Mouse (Mus musculus) limb, embryonic 12.5 days (tissue): ENCODE data around the gene Cops3. TPM values are rescaled to one million over a fixed set of nuclear protein-coding genes. Genes with fewer than 3 reads are reported as not detected.

ENCODE experiments used
- ATAC-seq: fragments of 200-750 bp; cut with Nextera tagmentation; 2 replicates; pipeline ENCODE4 v1.8.0; 2017; ENCODE audit warnings: low read depth, moderate TSS enrichment; ENCODE audit not compliant: insufficient number of reproducible peaks, insufficient read depth, low FRiP score, low TSS enrichment
- H3K27ac ChIP-seq: fragments of 300-500 bp; sonication (generic); 2 replicates; pipeline ENCODE4 v1.5.1; 2016; ENCODE audit warnings: mild to moderate bottlenecking, moderate library complexity
- H3K27me3 ChIP-seq: fragments of 300-500 bp; sonication (generic); 2 replicates; pipeline ENCODE4 v1.6.1; 2016; ENCODE audit warnings: mild to moderate bottlenecking, moderate library complexity
- H3K36me3 ChIP-seq: fragments of 300-500 bp; sonication (generic); 2 replicates; pipeline ENCODE4 v1.6.1; 2016; ENCODE audit warnings: mild to moderate bottlenecking, moderate library complexity
- H3K4me1 ChIP-seq: fragments of 300-500 bp; sonication (generic); replicated peaks from 2 replicates; pipeline ENCODE4 v1.6.1; 2016
- H3K4me2 ChIP-seq: fragments of 300-500 bp; sonication (generic); 2 replicates; pipeline ENCODE4 v1.6.1; 2016; ENCODE audit warnings: mild to moderate bottlenecking, moderate library complexity
- H3K4me3 ChIP-seq: fragments of 300-500 bp; sonication (generic); replicated peaks from 2 replicates; pipeline ENCODE4 v1.5.1; 2016; ENCODE audit warnings: mild to moderate bottlenecking
- H3K9ac ChIP-seq: fragments of 300-500 bp; sonication (generic); replicated peaks from 2 replicates; pipeline ENCODE4 v1.6.1; 2016; ENCODE audit warnings: mild to moderate bottlenecking, moderate library complexity
- H3K9me3 ChIP-seq: fragments of 300-500 bp; sonication (generic); 2 replicates; pipeline ENCODE4 v1.6.1; 2016; ENCODE audit warnings: mild to moderate bottlenecking, moderate library complexity
- WGBS: fragments of 180-500 bp; shearing (Covaris S2); methylation state at CpG from one replicate; pipeline ENCODE4 v1.1.7; 2016; 5-methylcytosine and 5-hydroxymethylcytosine counted together
- polyA plus RNA-seq: library from polyadenylated mRNA; unstranded; fragments of >200 nt; fragmentation: Nextera tagmentation; extraction: Ambion mirVana; gene quantifications from 2 replicates; pipeline ENCODE4 v1.2.1, GENCODE M21; 2016

The Cops3 gene
- polyA plus RNA-seq, 1 experiment from 2014 or later: 224 TPM

DNA sequence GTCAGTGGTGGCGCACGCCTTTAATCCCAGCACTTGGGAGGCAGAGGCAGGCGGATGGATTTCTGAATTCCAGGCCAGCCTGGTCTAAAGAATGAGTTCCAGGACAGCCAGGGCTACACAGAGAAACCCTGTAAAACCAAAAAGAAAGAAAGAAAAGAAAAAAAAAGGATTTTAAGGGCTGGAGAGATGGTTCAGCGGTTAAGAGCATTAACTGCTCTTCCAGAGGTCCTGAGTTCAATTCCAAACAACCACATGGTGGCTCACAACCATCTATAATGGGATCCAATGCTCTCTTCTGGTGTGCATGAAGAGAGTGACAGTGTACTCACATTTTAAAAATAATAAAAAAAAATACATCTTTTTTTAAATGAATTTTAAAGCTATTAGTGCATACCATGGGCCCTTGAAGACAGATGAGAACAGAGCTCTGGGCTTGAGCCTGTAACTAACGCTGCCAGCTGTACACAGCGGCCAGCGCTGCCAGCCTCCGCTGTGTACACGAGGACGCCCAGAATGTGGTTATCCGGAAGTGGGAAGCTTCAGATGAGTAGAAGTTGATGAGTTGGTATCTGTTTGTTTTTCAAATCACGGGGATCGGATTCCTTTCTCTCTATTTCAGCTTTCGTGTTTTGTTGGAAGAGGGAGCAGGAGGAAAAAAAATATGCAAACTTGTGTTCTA, 29.0 kb downstream of the Cops3 start:
- Histone ChIP-seq H3K4me2 (peak overlapping the region; percentile 90), H3K36me3 (peaks cover 24% of the 10 kb centered on the region), H3K4me3 (peak overlapping the region; percentile 78), H3K9me3 (no peaks in the 10 kb centered on the region), H3K9ac (0 out of 2 replicates have a peak overlapping the region, but pooled peaks have one; percentile 94), H3K4me1 (peaks cover 11% of the 10 kb centered on the region), H3K27me3 (no peaks in the 10 kb centered on the region), H3K27ac (peak overlapping the region; percentile 98)
- 68% methylated on average over 14 of the region's 14 CpGs for WGBS
- ATAC-seq: no peak; the same call in 1 of the 2 replicates

DNA sequence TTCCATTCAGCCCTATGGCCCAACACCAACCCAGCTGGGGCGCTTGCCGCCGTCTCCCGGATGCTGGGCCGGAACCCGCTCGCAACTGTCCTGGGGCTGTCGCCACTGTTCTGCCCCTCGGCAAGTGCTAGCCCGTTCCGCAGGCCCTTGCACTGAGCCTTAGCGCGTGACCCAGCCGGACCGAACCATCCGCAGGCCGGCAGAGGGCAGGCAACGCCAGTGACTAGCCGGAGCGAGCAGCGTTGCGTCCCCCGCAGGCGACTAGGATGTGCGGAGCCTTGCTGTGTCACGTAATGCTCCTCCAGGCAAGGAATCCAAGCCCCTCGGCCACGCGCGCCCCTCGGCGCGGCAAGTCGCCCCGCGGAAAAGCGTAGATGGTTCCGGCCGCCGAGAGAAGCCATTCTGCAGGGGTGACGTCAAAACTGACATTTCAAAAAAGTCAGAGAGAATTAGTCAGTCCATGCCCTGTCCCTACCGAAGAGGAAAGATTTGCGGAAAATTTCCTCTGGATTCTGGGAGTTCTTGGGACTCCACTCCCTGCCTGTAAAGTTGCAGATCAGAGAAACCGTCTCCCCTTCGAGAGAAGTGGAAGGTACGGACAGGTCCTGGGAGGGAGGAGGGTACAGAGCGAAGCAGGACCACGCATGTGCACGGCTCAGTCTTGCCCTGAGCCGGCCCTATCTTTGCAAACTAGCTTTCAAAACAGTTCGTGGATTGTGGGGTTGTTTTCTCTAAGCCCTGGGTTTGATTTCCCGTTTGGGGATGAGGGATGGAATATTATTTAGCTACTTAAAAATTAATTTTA, 29.8 kb downstream of the Cops3 start, which contains the start of gene Flcn:
Gene Flcn (minus strand): TSS at position 347 of the 805 bp plus-strand sequence.
- peak within 1 kb of the TSS; percentile 78 for H3K4me3 ChIP-seq
- WGBS: under 1% methylated on average over 52 of the region's 52 CpGs
- H3K4me1 ChIP-seq: peaks cover 11% of the 10 kb centered on the region
- peak within 1 kb of the TSS; percentile 90 for H3K4me2 ChIP-seq
- peaks cover 30% of the 10 kb centered on the region for H3K36me3 ChIP-seq
- H3K27me3 ChIP-seq: no peaks in the 10 kb centered on the region
- H3K9ac ChIP-seq: peak within 1 kb of the TSS; percentile 94
- peak; percentile 92 for ATAC-seq
- peak within 1 kb of the TSS; percentile 98 for H3K27ac ChIP-seq
- H3K9me3 ChIP-seq: no peaks in the 10 kb centered on the region

DNA sequence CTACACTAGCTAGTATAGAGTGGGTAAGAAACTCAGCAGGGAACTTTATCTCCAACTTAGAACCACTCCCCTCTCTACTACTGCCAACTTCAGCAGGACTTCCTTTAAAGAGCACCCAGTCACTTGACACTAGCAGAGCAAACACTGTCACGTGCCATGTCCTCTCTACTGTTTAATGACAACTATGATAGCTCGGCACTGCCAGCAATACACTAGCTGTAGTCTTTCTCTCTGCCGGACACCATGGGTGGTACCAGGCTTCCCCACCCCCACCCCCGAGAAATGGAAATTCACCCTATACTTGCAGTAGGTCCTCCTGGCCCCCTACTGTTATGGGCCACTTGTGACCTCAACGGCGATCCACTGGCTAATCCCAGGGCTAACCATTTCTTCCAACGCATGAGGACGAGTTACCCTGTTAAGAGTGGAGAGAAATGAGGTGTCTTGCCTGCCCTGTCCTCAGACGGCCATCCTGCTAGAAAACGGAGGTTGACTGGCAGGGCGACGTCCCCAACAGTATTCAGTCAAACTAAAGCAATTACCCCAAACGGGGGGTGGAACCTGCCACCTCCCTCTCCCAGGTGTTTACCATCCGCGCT, 30.5 kb downstream of the Cops3 start:
- H3K4me2 ChIP-seq: peak overlapping the region; percentile 90
- WGBS: under 1% methylated on average over 15 of the region's 15 CpGs
- ATAC-seq: 0 out of 2 replicates have a peak, but pooled peaks have one; percentile 12

DNA sequence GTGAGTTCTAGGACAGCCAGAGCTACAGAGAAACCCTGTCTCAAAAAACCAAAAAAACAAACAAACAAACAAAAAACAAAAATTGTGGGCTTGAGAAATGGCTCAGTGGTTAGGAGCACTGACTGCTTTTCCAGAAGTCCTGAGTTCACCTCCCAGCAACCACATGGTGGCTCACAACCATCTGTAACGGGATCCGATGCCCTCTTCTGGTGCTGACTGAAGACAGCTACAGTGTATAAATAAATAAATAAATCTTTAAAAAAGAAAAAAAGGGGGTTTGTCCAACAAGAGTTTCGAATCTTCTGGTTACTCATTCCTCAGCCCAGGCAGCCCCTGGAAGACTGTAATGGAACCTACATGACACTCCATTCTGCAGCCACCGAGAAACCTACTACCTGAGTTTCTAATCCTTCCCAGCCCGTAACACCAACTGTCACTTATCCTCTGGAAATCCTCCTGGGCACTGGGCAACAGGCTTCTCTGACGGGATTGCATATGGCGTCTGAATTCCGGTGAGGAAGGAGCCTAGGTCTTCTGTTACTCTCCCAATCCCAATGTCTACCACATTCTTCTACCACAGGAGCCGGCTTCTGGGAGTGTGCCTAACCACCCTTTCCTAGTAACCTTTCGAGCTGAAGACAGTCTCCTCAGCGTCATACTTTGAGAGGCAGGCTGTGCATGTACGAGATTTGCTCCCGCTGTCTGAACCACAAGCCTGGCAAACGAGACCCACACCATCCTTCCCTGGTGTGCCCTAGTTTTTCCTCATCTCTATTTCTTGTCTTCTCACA, 31.3 kb downstream of the Cops3 start:
- H3K4me2 ChIP-seq: peak overlapping the region; percentile 90
- WGBS: 71% methylated on average over 14 of the region's 14 CpGs
- no peak for ATAC-seq
- peaks cover 45% of the 10 kb centered on the region for H3K36me3 ChIP-seq
- peak overlapping the region; percentile 23; the same call in 1 of the 2 replicates for H3K27ac ChIP-seq
- no peaks in the 10 kb centered on the region for H3K27me3 ChIP-seq
- no peaks in the 10 kb centered on the region for H3K9me3 ChIP-seq
- H3K9ac ChIP-seq: peak overlapping the region; percentile 94; the same call in 1 of the 2 replicates
- peaks cover 11% of the 10 kb centered on the region for H3K4me1 ChIP-seq
- peak overlapping the region; percentile 78 for H3K4me3 ChIP-seq

More for the DNA sequence above, 30.5 kb downstream of the Cops3 start:
- H3K27ac ChIP-seq: peak overlapping the region; percentile 98
- H3K9ac ChIP-seq: peak overlapping the region; percentile 94
- H3K9me3 ChIP-seq: no peaks in the 10 kb centered on the region
- peaks cover 11% of the 10 kb centered on the region for H3K4me1 ChIP-seq
- peaks cover 37% of the 10 kb centered on the region for H3K36me3 ChIP-seq
- no peaks in the 10 kb centered on the region for H3K27me3 ChIP-seq
- peak overlapping the region; percentile 78 for H3K4me3 ChIP-seq

DNA sequence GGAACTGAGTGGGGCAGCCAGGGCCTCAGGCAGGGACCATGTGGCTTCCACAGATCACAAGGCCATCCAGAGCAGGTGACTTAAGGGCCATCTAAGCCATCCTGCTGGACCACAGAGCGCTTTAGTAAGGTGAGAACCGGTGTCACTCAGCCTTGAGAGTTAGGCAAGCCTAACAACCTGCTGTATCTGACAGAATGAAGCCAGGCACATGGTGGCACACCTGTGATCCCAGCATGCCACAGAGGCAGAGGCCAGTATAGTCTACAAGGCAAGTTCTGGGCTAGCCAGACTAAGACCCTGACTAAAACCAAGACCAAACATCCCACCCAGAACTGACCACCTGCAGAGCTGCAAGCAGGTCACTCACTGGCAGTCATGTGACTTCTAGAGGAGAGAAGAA, 34.0 kb downstream of the Cops3 start:
- WGBS: 87% methylated on average over 2 of the region's 2 CpGs
- no peaks in the 10 kb centered on the region for H3K27me3 ChIP-seq
- peaks cover 72% of the 10 kb centered on the region for H3K36me3 ChIP-seq
- no peak for ATAC-seq
- H3K4me2 ChIP-seq: no peak overlapping the region
- H3K9me3 ChIP-seq: no peaks in the 10 kb centered on the region
- H3K9ac ChIP-seq: no peak overlapping the region
- peaks cover 11% of the 10 kb centered on the region for H3K4me1 ChIP-seq
- H3K27ac ChIP-seq: no peak overlapping the region
- no peak overlapping the region for H3K4me3 ChIP-seq

DNA sequence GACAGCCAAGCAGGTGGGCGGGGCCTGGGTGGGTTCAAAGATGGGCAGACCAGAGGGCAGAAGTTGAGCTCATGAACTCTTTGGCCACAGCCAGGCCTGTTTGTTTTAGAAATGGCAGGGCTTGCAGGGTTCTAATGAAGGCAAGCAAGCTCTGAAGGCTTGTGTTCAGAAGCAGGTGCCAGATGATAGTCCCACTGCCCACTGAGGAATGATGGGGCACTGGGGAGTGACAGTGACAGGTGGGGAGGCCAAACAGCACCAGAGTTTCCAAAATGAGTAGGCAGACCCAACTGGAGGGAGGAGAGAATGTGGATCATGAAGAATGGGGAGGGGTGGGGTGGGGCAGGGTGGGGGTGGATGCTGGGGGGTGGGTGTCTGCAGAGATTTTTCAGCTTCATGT, 34.4 kb downstream of the Cops3 start:
- 86% methylated on average over 1 of the region's 1 CpGs for WGBS
- no peak overlapping the region for H3K27ac ChIP-seq
- no peaks in the 10 kb centered on the region for H3K27me3 ChIP-seq
- ATAC-seq: no peak
- no peak overlapping the region for H3K9ac ChIP-seq
- H3K4me2 ChIP-seq: no peak overlapping the region
- no peaks in the 10 kb centered on the region for H3K9me3 ChIP-seq
- H3K36me3 ChIP-seq: peaks cover 76% of the 10 kb centered on the region
- H3K4me1 ChIP-seq: peaks cover 11% of the 10 kb centered on the region
- no peak overlapping the region for H3K4me3 ChIP-seq

DNA sequence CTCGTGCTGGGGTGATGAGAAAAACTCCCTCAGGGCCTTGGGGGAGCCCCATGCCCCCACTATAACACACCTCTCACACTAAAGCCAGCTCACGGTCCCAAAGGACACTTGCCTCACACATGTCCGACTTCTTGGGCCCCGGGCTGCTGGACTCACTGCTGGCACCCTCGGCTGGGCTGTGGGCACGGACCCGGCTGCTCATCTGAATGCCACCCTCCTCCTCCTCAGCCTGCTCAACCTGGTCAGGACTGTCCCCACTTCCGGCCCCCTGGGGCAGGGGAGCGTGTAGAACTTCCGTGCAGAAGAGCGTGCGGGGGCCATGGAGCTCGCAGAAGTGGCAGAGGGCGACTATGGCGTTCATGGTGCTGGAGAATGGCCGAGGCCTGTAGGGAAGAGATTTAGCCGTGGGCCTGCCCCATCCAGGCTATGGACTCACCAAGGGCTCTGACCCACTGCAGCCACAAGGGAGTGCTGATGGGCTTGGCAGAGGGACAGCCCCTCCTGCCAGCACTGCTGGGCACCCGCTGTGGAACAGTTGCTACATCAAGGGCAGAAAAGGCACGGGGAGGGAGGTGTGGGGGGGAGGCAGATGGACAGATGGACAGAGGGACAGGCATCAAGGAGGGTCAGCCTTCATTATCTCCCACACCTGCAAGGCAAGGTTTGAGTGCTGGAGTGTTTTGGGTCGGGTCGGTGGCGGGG, 35.1 kb downstream of the Cops3 start:
- Histone ChIP-seq H3K36me3 (peaks cover 83% of the 10 kb centered on the region), H3K4me2 (no peak overlapping the region), H3K4me3 (no peak overlapping the region), H3K27ac (peak overlapping the region; percentile 17; the same call in 1 of the 2 replicates), H3K4me1 (peaks cover 11% of the 10 kb centered on the region), H3K9ac (no peak overlapping the region), H3K9me3 (no peaks in the 10 kb centered on the region), H3K27me3 (no peaks in the 10 kb centered on the region)
- ATAC-seq: no peak
- WGBS: 92% methylated on average over 22 of the region's 22 CpGs

DNA sequence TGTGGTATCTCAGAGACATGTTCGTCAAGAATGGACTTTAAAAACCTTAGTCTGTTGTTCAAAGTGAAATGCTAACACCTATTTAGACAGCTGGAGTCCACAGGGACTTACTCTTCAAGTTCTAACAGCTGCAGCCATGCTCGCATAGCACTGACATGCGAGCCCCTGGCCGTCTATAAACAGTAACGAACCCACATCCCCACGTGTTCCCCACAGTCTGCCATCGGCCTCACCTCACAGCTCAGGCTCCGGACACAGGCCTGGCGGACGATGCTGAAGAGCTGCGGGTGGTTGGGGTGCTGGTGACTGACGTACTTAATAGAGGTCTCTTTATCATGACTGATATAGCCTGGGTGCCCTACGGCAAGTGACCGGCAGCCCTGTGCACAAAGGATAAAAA, 36.1 kb downstream of the Cops3 start:
- H3K4me3 ChIP-seq: no peak overlapping the region
- H3K9ac ChIP-seq: no peak overlapping the region
- H3K36me3 ChIP-seq: peaks cover 93% of the 10 kb centered on the region
- no peak overlapping the region for H3K27ac ChIP-seq
- no peak overlapping the region for H3K4me2 ChIP-seq
- H3K9me3 ChIP-seq: no peaks in the 10 kb centered on the region
- no peaks in the 10 kb centered on the region for H3K27me3 ChIP-seq
- WGBS: 78% methylated on average over 14 of the region's 14 CpGs
- no peak for ATAC-seq
- peaks cover 3% of the 10 kb centered on the region for H3K4me1 ChIP-seq

DNA sequence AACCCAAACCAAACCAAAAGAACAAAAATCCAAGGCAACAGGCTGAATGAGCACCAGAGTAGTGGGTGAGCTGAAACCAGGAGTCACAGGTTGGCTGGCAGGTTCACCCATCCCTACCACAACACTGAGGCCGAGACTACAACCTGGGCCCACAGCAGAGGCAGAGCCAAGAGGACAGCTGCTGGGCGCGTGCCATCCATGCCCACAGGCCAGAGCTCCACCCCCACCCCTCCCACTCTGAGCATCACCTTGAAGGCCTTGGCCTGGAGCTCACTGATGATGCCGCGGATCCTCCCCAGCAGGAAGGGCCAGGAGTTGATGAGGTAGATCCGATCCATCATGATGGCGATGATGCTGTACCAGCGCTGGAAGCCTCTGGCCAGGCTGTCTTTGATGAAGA, 37.8 kb downstream of the Cops3 start:
- 93% methylated on average over 8 of the region's 8 CpGs for WGBS
- no peaks in the 10 kb centered on the region for H3K4me1 ChIP-seq
- H3K27ac ChIP-seq: no peak overlapping the region
- peaks cover 100% of the 10 kb centered on the region for H3K36me3 ChIP-seq
- H3K27me3 ChIP-seq: no peaks in the 10 kb centered on the region
- H3K9me3 ChIP-seq: no peaks in the 10 kb centered on the region
- ATAC-seq: no peak
- H3K4me2 ChIP-seq: no peak overlapping the region
- H3K4me3 ChIP-seq: no peak overlapping the region
- no peak overlapping the region for H3K9ac ChIP-seq

DNA sequence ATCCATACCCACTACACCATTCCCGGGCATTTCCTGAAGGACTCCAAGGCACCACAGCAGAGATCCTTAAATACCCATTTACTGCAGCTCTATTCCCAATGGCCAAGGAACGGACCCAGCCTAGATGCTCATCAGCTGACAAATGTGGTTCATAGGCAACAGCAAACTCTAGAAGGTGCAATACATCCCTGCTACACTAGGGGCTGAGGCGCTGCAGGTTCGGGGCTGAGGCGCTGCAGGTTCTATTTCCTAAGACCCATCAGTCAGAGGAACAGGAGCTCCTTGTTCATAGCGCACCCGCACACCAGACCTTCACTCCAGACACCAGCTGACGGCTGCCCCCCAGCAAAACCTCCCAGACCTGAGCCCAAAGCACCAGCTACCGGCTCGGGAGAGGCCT, 39.2 kb downstream of the Cops3 start:
- H3K27me3 ChIP-seq: no peaks in the 10 kb centered on the region
- no peak overlapping the region for H3K4me2 ChIP-seq
- no peak overlapping the region for H3K27ac ChIP-seq
- no peak overlapping the region for H3K4me3 ChIP-seq
- H3K9me3 ChIP-seq: no peaks in the 10 kb centered on the region
- H3K9ac ChIP-seq: no peak overlapping the region
- peaks cover 100% of the 10 kb centered on the region for H3K36me3 ChIP-seq
- ATAC-seq: no peak
- H3K4me1 ChIP-seq: no peaks in the 10 kb centered on the region
- 92% methylated on average over 10 of the region's 10 CpGs for WGBS
